Mouse (Mus musculus) forebrain, embryonic 15.5 days (tissue): Measurements from ENCODE around the gene Zfp648. TPM values are rescaled to one million over a fixed set of nuclear protein-coding genes. Genes with fewer than 3 reads are reported as not detected.
A peak's percentile ranks its signal among the peaks of the same experiment; 100 is the strongest.

ENCODE experiments used
- ATAC-seq: fragments of 200-750 bp; cut with Nextera tagmentation; replicated peaks from 2 replicates; pipeline ENCODE4 v1.8.0; 2017; ENCODE audit warnings: mild to moderate bottlenecking, moderate TSS enrichment, moderate library complexity
- H3K27ac ChIP-seq: fragments of 300-500 bp; sonication (generic); replicated peaks from 2 replicates; pipeline ENCODE4 v1.5.1; 2015; ENCODE audit warnings: mild to moderate bottlenecking, inconsistent platforms
- H3K27me3 ChIP-seq: fragments of 300-500 bp; sonication (generic); 2 replicates; pipeline ENCODE4 v1.6.1; 2015; ENCODE audit warnings: inconsistent platforms
- H3K36me3 ChIP-seq: fragments of 300-500 bp; sonication (generic); 2 replicates; pipeline ENCODE4 v1.6.1; 2015; ENCODE audit warnings: mild to moderate bottlenecking, inconsistent platforms
- H3K4me1 ChIP-seq: fragments of 300-500 bp; sonication (generic); 2 replicates; pipeline ENCODE4 v1.6.1; 2015; ENCODE audit warnings: inconsistent platforms
- H3K4me2 ChIP-seq: fragments of 300-500 bp; sonication (generic); replicated peaks from 2 replicates; pipeline ENCODE4 v1.6.1; 2015; ENCODE audit warnings: mild to moderate bottlenecking, inconsistent platforms
- H3K4me3 ChIP-seq: fragments of 300-500 bp; sonication (generic); 2 replicates; pipeline ENCODE4 v1.5.1; 2015; ENCODE audit warnings: mild to moderate bottlenecking, inconsistent platforms
- H3K9ac ChIP-seq: fragments of 300-500 bp; sonication (generic); replicated peaks from 2 replicates; pipeline ENCODE4 v1.6.1; 2015; ENCODE audit warnings: mild to moderate bottlenecking, inconsistent platforms
- H3K9me3 ChIP-seq: fragments of 300-500 bp; sonication (generic); 2 replicates; pipeline ENCODE4 v1.6.1; 2016; ENCODE audit warnings: inconsistent platforms
- WGBS: fragments of 180-500 bp; shearing (Covaris S2); methylation state at CpG from one replicate; pipeline ENCODE4 v1.1.7; 2015; ENCODE audit warnings: mixed read lengths; 5-methylcytosine and 5-hydroxymethylcytosine counted together
- polyA plus RNA-seq: library from polyadenylated mRNA; unstranded; fragments of >200 nt; fragmentation: Nextera tagmentation; extraction: Ambion mirVana; gene quantifications from 2 replicates; pipeline ENCODE4 v1.2.1, GENCODE M21; 2015

Zfp648 gene
- polyA plus RNA-seq, 1 experiment from 2014 or later, result 0.18 TPM

DNA sequence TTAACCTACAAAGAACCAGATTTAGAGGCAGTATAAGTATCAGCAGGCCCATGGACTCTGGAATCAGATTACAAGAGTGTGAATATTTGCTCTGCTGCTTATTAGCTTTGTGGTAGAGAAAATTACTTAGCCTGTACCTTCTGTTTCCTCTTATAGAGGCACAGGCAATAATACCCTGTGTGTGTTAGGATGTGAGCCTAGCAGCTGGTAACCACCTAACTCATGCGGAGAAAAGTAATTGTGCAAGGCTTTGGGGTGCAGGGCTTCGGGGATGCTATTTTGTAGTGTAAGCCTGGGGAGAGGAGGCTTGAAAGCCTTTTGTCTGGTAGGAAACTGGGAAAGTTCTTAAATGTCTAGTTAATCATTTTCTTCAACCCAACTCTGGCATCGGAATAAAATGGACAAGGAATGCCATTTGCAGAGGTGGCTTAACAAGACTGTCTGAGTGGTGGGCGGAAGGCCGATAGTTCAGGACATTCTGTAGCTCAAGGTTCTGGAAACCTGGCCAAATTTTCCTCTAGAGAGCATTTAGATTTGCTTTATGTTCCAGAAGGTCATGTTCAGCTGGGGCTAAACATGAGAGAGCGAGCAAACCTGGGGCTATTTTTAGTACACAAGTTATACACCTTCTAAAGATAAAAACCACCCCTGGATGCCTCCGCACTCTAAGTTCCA lies 17.8 kb upstream of the Zfp648 start:
- no peak for ATAC-seq
- no peak overlapping the region for H3K27ac ChIP-seq
- H3K9me3 ChIP-seq, result no peaks in the 10 kb centered on the region
- no peaks in the 10 kb centered on the region for H3K4me1 ChIP-seq
- H3K4me3 ChIP-seq, result no peak overlapping the region
- no peaks in the 10 kb centered on the region for H3K36me3 ChIP-seq
- H3K27me3 ChIP-seq, result no peaks in the 10 kb centered on the region
- H3K9ac ChIP-seq, result no peak overlapping the region
- no peak overlapping the region for H3K4me2 ChIP-seq
- 89% methylated on average over 7 of the region's 7 CpGs for WGBS

GRCm38 (mm10) chr1:154188229-154188628 lies 12.8 kb upstream of the Zfp648 start:
- Histone ChIP-seq H3K9me3 (no peaks in the 10 kb centered on the region), H3K9ac (no peak overlapping the region), H3K27ac (no peak overlapping the region), H3K4me3 (no peak overlapping the region), H3K4me2 (no peak overlapping the region), H3K4me1 (no peaks in the 10 kb centered on the region), H3K36me3 (no peaks in the 10 kb centered on the region), H3K27me3 (no peaks in the 10 kb centered on the region)
- ATAC-seq, result no peak
- WGBS, result 84% methylated on average over 4 of the region's 4 CpGs

DNA sequence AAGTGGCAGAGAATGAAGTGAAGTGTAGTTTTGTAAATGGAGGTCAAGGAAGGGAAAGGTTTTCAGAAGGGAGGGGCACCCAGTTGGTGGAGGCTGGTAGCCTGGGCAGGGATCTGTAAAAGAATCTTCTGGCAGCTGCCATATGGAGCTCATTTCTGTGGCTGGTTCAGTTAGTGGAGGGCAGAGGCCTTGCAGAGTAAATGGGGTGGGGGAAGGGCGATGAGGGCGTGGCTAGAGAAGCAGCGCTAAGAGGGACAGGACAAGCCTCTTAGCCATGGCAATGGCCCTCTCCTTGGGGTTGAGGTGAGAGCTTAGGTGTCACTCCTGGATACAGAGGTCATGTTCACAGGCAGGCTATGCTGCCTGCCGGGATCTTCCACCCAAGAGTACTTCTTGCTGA lies 12.4 kb upstream of the Zfp648 start:
- Histone ChIP-seq H3K9ac (no peak overlapping the region), H3K4me3 (no peak overlapping the region), H3K36me3 (no peaks in the 10 kb centered on the region), H3K4me2 (no peak overlapping the region), H3K27ac (no peak overlapping the region), H3K9me3 (no peaks in the 10 kb centered on the region), H3K4me1 (no peaks in the 10 kb centered on the region), H3K27me3 (no peaks in the 10 kb centered on the region)
- ATAC-seq, result no peak
- WGBS, result 57% methylated on average over 4 of the region's 4 CpGs

DNA sequence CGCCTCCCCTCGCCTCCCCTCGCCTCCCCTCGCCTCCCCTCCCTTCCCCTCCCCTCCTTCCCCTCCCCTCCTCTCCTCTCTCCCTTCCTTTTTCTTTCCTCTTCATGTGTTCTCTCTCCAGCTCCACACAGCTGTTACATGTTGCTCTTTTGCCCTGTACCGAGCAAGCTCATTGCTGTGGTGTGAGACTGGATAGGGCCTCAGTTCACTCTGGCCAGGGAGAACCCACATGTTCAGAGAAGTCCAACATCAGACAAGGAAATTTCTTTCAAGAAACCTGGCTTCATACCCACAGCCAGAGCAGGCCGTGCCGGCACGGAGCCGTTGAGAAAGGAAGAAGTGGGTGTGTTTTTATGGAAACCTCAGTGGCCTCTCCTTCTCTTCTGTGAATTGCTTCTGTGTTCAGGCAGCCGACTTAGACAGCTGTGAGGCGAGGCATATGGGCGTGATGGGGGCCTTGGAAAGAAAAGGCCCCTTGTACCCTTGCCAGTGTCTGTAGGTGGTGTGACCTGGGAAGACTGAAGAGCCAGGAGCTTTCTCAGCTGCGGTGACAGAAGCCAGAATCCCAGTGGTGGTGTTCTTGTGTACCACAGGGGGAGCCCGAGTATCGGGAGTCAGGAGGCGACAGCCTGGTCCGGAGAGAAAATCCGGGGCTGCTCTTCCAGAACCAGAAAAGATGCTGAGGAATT lies 11.0 kb upstream of the Zfp648 start:
- Histone ChIP-seq H3K27me3 (no peaks in the 10 kb centered on the region), H3K4me2 (no peak overlapping the region), H3K27ac (no peak overlapping the region), H3K4me1 (no peaks in the 10 kb centered on the region), H3K9me3 (no peaks in the 10 kb centered on the region), H3K36me3 (no peaks in the 10 kb centered on the region), H3K9ac (no peak overlapping the region), H3K4me3 (no peak overlapping the region)
- WGBS, result 47% methylated on average over 14 of the region's 18 CpGs
- ATAC-seq, result no peak

GRCm38 (mm10) chr1:154198896-154199295 lies 2.1 kb upstream of the Zfp648 start:
- Histone ChIP-seq H3K9ac (no peak overlapping the region), H3K9me3 (no peaks in the 10 kb centered on the region), H3K4me3 (no peak overlapping the region), H3K36me3 (no peaks in the 10 kb centered on the region), H3K4me1 (no peaks in the 10 kb centered on the region), H3K4me2 (no peak overlapping the region), H3K27me3 (peaks cover 6% of the 10 kb centered on the region; the same call in 1 of the 2 replicates), H3K27ac (no peak overlapping the region)
- 90% methylated on average over 10 of the region's 10 CpGs for WGBS
- no peak for ATAC-seq

GRCm38 (mm10) chr1:154202580-154202979 lies 1.6 kb downstream of the Zfp648 start:
- H3K4me2 ChIP-seq, result no peak overlapping the region
- H3K27me3 ChIP-seq, result peaks cover 31% of the 10 kb centered on the region
- no peak for ATAC-seq
- peaks cover 10% of the 10 kb centered on the region for H3K4me1 ChIP-seq
- no peak overlapping the region for H3K9ac ChIP-seq
- H3K27ac ChIP-seq, result no peak overlapping the region
- H3K4me3 ChIP-seq, result no peak overlapping the region
- no peaks in the 10 kb centered on the region for H3K36me3 ChIP-seq
- H3K9me3 ChIP-seq, result no peaks in the 10 kb centered on the region
- 52% methylated on average over 8 of the region's 8 CpGs for WGBS

- Histone ChIP-seq H3K9ac (no peak overlapping the region), H3K27me3 (peaks cover 31% of the 10 kb centered on the region), H3K9me3 (no peaks in the 10 kb centered on the region), H3K36me3 (no peaks in the 10 kb centered on the region), H3K4me2 (no peak overlapping the region), H3K4me1 (peaks cover 10% of the 10 kb centered on the region), H3K4me3 (no peak overlapping the region), H3K27ac (no peak overlapping the region)
- WGBS, result 93% methylated on average over 5 of the region's 5 CpGs
- no peak for ATAC-seq
Observed at GRCm38 (mm10) chr1:154203386-154203785, 2.4 kb downstream of the Zfp648 start.

- H3K36me3 ChIP-seq, result no peaks in the 10 kb centered on the region
- H3K27ac ChIP-seq, result no peak overlapping the region
- WGBS, result 8% methylated on average over 66 of the region's 66 CpGs
- H3K4me2 ChIP-seq, result peak overlapping the region; percentile 68
- peak; percentile 68 for ATAC-seq
- H3K4me3 ChIP-seq, result peak overlapping the region; percentile 41
- peaks cover 10% of the 10 kb centered on the region for H3K4me1 ChIP-seq
- peaks cover 31% of the 10 kb centered on the region for H3K27me3 ChIP-seq
- peak overlapping the region; percentile 38 for H3K9ac ChIP-seq
- no peaks in the 10 kb centered on the region for H3K9me3 ChIP-seq
Observed at GRCm38 (mm10) chr1:154204652-154205573, 3.9 kb downstream of the Zfp648 start.

GRCm38 (mm10) chr1:154219991-154220390 lies 19.0 kb downstream of the Zfp648 start:
- Histone ChIP-seq H3K27me3 (no peaks in the 10 kb centered on the region), H3K4me3 (no peak overlapping the region), H3K9me3 (no peaks in the 10 kb centered on the region), H3K9ac (no peak overlapping the region), H3K27ac (no peak overlapping the region), H3K36me3 (no peaks in the 10 kb centered on the region), H3K4me1 (no peaks in the 10 kb centered on the region), H3K4me2 (no peak overlapping the region)
- no peak for ATAC-seq
- 93% methylated on average over 2 of the region's 2 CpGs for WGBS

DNA sequence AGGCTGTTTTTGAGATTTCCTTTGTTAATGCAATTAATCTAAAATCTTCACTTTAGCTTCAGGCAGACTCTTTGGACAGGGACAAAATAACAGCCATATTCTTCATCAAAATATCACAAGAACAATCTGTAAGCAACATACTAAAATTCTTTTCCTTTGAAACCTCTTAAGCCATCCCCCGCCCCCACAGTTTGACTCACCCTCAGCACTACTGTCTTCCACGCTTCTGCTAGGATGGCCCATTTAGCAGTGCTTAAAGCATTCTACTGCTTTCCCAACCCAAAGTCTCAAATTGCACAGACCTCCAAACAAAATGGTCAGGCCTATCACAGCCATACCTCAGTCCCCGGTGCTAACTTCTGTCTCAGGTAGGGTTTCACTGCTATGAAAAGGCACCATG lies 19.6 kb downstream of the Zfp648 start:
- no peak overlapping the region for H3K4me2 ChIP-seq
- no peak overlapping the region for H3K27ac ChIP-seq
- no peak for ATAC-seq
- no peak overlapping the region for H3K9ac ChIP-seq
- 86% methylated on average over 3 of the region's 3 CpGs for WGBS
- no peaks in the 10 kb centered on the region for H3K36me3 ChIP-seq
- no peaks in the 10 kb centered on the region for H3K27me3 ChIP-seq
- H3K4me1 ChIP-seq, result no peaks in the 10 kb centered on the region
- no peaks in the 10 kb centered on the region for H3K9me3 ChIP-seq
- no peak overlapping the region for H3K4me3 ChIP-seq

GRCm38 (mm10) chr1:154223807-154224207 lies 22.8 kb downstream of the Zfp648 start:
- Histone ChIP-seq H3K27me3 (no peaks in the 10 kb centered on the region), H3K9ac (no peak overlapping the region), H3K4me3 (no peak overlapping the region), H3K4me1 (no peaks in the 10 kb centered on the region), H3K36me3 (no peaks in the 10 kb centered on the region), H3K27ac (no peak overlapping the region), H3K4me2 (no peak overlapping the region), H3K9me3 (no peaks in the 10 kb centered on the region)
- ATAC-seq, result peak; percentile 83
- WGBS, result 0% methylated on average over 1 of the region's 1 CpGs

DNA sequence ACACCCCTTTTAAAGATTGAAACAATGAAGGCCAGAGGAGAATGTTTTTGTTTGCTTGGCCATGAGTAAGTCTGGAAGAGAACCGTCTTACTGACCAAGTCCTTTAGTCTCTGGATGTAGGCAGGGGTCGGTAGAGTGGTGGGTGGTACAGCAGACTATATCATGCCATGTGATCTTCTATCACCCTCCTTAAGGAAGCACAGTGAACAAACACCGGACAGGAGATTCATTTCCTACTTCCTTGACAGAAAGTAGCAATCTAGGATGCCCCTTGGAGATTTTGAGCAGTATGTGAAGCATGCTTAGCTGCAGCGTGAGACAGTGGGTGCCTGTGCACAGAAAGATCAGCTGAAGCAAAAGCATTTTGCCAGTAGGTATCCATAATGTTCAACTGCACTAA lies 31.6 kb downstream of the Zfp648 start:
- Histone ChIP-seq H3K27me3 (no peaks in the 10 kb centered on the region), H3K27ac (no peak overlapping the region), H3K9ac (no peak overlapping the region), H3K4me1 (no peaks in the 10 kb centered on the region), H3K36me3 (no peaks in the 10 kb centered on the region), H3K4me3 (no peak overlapping the region), H3K4me2 (no peak overlapping the region), H3K9me3 (no peaks in the 10 kb centered on the region)
- ATAC-seq, result no peak
- 83% methylated on average over 4 of the region's 4 CpGs for WGBS
